Mouse (Mus musculus) erythroblast, adult 5-6 weeks (primary cell): Measurements from ENCODE around the gene Gpr27. TPM values are rescaled to one million over a fixed set of nuclear protein-coding genes. Genes with fewer than 3 reads are reported as not detected.

ENCODE experiments used
- ATAC-seq: replicated peaks from 2 replicates; pipeline ENCODE4 v1.8.0; 2016; ENCODE audit warnings: moderate number of reproducible peaks, mild to moderate bottlenecking, moderate TSS enrichment, inconsistent platforms; ENCODE audit not compliant: poor library complexity, low FRiP score, severe bottlenecking
- total RNA-seq, 2 experiments: library from RNA; stranded (forward) in 1 of 2; stranded (reverse) in 1 of 2; fragments of 150-400 nt in 1 of 2; fragments of 200-764, 138-1000 nt in 1 of 2; gene quantifications; 2 replicates each; pipeline versions ENCODE4 v1.2.3 to v1.2.4; 2015 to 2017; ENCODE audit warnings: low replicate concordance in 2 of 2

The Gpr27 gene
- total RNA-seq (2015; ENCODE audit: low replicate concordance) (3.6 TPM in 1 of 2 replicates, not detected in the other), total RNA-seq (2017; ENCODE audit: low replicate concordance) (0.98 TPM in 1 of 2 replicates, not detected in the other)

DNA sequence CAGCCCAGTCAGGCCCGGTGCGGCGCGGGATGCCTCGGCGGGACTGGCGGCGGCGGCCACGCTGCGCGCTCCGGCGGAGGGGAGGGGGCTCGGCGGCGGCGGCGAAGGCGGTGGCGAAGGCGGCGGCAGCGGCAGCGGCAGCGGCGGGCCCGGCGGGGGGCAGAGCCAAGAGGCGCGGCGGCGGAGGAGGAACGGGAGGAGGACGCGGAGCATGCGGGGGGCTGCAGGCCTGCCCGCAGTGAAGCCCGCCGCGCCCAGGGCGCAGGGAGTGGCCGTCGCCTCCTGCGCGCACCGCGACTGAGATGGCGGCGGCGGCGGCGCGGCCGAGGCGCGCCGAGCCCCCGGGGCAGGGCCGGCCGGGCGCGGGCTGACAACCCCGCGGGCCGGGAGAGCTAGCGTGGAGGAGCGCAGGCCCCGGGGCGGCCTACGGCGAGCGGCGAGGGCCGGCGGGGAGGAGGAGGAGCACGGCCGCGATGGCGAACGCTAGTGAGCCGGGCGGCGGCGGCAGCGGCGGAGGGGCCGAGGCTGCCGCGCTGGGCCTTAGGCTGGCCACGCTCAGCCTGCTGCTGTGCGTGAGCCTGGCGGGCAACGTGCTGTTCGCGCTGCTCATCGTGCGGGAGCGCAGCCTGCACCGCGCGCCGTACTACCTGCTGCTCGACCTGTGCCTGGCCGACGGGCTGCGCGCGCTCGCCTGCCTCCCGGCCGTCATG, at the start of gene Gpr27:
TSS of gene Gpr27 (plus strand) at position 474 of the 710 bp plus-strand sequence.
- ATAC-seq, result no peak

DNA sequence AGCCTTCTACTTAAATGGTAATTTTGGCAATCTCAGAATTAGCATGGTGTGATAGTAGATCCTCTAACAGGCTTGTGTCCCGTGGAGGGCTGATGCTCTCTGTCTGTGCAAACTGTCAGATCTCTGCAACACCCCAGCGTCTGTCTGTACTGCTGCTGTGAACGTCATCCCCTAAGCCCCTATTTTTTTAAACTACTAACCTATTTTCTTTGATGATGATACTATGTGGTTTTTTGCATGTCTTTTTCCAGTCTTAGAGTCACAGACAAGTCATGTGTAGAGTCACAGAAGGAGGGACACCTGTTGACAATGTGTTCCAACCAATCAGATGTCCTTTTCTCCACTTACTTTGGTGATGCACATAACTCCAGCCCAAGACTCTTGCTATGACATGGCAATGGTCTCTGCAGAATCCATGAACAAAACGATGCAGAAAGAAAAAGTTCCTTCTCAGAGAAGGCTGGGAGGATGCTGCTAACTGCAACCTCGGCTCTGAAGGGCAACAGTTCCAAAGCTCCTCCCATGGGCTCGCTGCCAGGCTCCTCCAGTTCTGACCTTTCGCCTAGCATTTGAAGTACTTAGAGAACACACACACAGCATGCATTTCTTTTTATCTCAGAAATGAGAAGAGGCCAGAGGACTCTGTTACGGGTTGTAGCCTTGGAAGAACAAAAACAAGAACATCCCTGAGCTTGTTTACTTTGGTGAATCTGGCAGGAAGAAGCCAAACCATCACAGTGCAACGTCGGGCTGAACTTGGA, 48.9 kb upstream of the Gpr27 start:
- no peak for ATAC-seq

DNA sequence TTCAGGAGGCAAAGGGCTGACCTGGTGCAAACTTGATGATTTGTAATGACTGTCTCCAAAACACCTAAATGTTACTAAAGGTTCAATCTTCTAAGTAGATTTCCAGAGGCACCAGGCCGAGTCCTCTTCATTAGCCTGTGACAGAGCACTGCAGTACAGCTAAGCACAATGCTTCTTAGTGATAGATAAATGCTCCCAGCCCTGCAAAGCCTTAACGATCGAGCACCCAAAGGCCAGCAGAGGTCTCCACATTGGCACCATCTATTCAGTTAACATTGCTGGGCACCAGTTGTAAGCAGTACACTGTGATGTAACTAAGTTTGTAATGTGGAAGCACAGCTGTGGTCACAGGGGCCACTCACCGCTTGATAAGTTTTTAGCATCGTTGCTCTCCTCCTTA, 48.1 kb upstream of the Gpr27 start:
- ATAC-seq, result no peak

DNA sequence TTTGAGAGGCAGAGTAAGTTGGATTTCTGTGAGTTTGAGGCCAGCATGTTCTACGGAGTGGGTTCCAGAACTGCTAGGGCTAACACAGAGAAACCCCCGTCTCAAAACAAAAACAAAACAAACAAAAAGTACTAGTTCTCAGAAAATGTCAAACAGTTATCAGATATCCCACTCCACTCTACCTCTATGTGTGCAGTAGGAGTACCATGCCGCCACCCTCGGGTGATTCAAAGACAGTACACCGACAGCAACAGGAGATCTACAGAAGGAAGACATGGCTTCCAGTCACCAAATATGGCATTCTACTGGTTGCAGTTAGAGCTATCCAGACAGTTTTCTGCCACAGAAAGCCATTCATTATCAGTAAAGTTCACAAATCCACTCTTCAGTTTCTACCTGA, 47.6 kb upstream of the Gpr27 start:
- no peak for ATAC-seq

DNA sequence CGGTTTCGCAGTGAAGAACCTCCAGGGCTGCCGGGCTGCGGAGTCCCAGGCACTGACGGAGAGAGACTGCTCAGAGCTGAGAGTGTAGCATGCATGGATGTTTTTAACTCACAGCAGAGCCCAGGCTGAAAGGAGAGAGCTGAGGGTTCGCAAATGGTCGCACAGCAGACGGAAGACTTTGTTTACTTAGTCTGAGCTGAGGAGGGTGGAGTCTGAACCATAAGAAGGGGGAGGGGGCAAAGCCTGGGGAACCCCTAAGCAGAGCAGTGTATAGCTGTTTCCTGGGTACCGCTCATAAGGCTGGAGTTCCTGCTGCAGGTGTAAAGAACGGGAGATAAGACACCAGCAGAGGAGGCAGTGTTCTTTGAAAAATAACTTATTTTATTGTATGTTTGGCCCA, 46.1 kb upstream of the Gpr27 start:
- ATAC-seq, result no peak

DNA sequence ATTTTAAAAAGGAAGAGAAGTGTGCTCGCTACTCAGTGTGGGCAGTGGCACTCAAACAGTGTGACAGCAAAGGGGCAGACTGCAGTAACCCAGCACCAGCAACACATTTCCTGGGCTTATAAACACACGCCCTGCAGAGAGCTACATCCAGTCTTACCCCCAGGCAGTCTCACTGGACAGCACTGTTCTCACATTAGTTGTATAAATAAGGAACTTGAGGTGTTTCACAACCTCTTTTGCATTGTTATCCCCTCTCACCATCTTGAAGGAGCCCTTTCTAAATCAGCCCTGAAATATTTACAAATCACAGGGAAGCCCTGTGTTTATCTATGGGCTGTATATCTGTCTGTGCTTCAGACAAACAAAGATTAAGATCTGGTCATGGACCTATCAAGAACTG, 43.2 kb upstream of the Gpr27 start:
- ATAC-seq, result no peak

DNA sequence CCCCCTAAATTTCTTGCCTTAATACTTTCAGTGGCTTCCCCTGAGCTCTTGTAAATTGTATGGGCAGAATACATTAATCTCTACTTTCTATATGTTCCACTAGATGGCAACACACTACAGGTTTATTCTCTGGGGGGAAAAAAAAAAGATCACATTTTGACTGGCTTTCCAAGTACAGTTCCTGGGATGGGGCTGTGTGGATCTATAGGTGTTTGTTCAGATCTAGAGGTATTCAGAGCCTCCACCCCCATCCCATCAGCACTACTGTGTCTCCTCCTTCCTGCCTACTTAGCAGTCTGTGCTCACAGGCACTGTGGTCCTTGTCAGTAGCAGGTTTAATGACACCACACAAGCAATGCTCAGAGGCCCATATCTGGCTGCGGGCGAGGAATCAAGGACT, 40.1 kb upstream of the Gpr27 start:
- ATAC-seq, result no peak

DNA sequence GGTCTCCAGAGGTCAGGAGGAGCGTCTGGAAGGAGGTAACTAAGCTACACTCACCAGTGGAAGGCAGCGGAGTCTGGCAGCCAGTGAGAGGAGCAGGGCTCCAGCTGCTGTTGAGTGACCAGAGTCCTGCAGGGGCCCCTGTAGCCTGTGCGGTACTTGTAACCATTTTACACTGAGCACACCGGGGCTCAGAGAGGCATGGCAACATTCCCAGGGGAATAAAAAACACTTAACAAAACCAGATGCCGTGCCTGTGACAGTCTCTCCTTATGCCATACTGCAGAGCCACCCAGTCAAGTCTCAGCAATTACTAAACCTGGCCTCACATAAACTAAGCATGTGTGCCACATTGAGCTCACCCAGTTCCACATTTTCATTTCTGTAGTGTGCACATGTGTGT, 38.1 kb upstream of the Gpr27 start:
- no peak for ATAC-seq

DNA sequence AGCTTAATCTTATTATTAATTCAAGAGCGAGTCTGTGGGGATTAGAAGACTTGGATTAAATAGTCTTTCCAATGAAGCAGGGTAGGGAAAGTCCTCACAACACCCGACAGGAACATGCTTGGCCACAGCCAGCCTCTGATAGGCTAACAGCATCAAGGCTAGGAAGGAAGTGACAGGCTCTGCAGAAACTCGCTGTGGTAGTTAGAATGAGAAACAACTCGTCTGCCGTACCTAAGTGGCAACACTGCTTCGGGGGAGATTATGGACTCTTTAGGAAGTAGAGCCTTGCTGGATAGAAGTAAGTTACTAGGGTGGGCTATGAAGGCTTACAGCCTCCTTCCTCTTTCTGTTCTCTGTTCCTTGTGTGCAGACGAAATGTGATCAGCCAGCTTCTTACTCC, 37.0 kb upstream of the Gpr27 start:
- ATAC-seq, result no peak

DNA sequence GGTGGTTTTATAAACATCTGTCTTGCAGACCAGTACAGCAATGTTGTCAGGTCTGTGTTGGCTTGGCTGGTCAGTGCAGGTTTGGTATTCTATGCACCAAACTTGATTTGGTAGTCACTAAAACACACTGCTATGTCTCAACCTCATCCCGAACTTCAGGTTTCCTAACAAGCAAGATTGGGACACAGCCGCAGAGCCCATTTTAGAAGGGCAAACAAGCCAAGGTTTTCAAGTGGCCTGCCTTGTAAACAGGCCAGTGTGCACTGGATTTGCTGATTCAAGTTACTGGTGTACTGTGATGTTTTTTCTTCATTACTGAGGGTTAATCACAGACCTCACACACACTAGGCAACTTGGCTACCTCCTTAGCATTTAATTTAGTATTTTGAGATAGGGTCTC, 36.4 kb upstream of the Gpr27 start:
- ATAC-seq, result no peak

DNA sequence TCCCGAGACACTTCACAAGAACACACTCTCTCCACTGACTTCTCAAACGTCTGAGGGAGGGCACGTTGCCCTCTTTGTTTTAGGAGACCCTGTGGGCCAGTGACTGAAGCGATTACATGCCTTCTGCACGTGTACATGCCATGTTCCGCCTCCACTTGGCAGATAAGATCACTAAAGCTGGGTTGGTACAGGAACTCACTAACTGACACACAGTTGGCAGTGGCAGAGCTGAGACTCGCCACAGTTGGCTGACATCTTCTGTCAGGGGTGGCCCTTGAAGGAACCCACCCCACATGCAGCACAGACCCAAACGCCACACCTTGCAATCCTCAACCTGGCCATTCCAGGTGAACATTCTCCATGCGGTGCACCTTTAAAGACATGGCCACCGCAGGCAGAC, 33.9 kb upstream of the Gpr27 start:
- no peak for ATAC-seq

DNA sequence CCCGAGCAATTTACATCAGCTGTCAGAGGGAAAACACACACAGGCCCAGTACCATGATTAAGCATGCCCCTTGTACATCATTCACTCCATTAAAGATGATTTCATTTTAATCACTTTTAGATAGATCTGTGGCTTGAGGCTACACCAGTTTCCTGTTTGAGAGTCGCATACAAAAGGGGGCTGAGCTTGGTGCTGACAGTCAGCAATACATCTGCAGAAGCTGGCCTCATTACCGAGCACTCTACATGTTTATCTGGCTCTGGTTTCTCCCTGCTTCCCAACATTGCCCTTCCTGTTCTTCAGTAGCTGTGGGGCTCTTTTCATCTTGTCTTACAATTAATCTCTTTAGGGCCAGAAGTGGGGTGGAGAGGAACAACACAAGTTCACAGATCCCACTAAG, 32.0 kb upstream of the Gpr27 start:
- ATAC-seq, result no peak

DNA sequence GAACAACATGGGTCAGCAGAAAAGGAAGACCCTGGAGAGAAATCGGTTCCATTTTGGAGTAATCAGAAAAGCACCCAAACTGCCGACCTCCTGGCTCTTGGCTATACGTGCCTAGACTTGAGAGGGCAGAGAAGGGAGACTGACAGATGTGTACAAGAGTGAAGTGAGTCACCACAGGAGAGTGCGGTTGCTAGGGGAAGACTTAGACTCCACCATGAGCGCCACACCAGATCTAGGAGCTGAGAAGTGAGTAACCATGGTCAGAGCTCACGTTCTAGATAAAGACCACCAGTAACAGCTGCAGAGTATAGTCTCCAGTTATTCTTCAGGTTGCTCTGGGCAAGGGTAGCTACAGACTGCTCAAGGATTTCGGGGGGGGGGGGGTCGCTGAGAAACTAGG, 29.2 kb upstream of the Gpr27 start:
- ATAC-seq, result no peak

DNA sequence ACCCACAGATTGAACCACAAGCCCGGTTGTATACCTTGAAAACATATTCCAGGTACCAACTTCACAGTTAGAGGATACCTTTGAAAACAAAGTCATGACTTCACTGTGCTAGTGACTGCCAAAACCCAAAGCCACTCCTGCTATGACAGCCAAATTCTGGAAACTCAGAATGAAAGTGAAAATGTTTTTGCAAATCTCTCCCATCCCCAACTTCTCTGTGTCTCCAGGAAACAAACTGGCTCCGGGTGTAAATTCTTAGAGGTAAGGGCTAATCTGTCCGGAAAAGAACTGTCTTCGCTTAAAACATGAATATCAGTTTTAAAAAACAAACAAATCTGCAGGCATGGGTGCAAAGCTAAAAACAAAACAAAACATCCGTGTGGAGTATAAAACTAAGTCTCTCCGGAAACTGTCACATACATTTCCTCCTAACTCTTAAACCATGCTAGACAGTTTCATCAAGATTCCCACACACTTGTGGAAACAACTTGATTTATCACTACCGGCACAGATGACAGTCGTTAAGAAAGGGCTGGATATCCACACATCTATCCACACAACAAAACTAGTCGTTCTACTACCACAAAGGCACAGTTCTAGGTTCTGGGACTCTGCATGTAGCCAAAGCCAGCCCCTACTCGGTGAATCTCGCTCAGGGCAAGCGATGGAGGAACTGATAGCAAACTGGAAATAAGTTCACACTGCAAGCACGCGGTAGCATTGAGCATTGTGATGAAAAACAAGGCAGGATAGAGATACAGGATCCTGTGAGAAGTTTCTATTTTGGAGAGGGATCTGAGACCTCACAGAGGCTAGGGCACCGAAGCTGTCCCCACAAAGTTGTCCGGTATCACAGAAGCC, 26.8 kb upstream of the Gpr27 start:
- ATAC-seq, result no peak

DNA sequence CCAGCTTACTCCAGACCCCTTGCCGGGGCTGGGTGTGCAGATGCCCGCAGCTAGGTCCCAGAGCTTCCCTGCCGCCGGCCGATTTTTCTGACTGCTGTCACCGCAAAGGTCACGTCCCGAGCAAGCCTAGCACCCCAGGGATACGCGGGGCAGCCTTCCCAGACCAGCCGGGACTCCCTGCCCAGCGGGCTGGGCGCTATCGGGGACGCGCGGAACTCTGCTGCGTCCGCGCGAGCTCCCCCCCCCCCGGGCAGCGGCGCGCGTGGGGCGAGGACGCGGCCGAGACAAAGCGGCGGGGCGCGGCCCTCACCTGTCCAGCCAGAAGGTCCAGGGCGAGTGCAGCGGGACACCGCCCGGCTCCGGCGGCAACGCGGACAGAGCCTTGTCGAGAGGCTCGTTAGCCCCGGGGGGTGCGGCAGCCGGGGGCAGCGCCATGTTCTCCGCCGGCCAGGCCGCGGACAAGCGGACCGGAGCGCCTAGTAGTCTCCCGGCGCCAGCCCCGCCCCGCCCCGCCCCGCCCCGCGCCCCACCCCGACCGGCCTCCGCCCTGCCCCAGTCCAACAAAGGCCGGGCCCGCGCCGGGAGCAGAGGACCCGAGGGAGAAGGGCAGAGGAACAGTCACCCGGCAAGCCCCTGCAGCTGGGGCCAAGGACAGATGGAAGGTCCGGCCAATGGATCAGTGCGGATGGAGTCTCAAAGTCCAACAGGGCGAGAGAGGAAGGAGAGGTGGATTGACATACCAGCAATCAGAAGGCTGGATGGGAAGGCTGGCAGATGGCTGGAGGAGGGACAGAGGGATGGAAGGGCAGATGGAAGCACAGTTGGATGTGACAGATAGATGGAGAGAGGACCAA, 25.9 kb upstream of the Gpr27 start, which contains the start of the genes Eif4e3 and Gm20696:
TSS of gene Eif4e3 (minus strand) at position 454 of the 854 bp plus-strand sequence.
TSS of gene Gm20696 (minus strand) at position 480 of the 854 bp plus-strand sequence.
- ATAC-seq, result no peak

DNA sequence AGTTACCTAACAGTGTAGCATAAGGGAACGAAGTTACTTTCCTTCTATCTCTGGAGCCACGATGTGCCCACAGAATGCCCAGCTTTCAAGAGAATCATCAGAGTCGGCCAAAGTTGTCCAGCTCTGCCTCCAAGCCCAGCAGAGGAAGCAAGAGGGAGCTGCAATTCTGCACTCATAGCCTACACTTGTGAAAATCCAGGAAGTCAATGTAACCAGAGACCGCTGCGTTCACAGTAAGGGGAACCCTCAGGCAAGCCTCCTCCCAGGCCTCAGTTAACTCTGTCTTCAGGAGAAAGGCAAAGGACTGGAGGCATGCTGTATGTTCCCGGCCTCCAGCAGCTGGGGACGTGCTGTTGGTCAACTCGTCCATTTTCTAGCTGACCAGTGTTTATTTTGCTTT, 25.2 kb upstream of the Gpr27 start:
- no peak for ATAC-seq

DNA sequence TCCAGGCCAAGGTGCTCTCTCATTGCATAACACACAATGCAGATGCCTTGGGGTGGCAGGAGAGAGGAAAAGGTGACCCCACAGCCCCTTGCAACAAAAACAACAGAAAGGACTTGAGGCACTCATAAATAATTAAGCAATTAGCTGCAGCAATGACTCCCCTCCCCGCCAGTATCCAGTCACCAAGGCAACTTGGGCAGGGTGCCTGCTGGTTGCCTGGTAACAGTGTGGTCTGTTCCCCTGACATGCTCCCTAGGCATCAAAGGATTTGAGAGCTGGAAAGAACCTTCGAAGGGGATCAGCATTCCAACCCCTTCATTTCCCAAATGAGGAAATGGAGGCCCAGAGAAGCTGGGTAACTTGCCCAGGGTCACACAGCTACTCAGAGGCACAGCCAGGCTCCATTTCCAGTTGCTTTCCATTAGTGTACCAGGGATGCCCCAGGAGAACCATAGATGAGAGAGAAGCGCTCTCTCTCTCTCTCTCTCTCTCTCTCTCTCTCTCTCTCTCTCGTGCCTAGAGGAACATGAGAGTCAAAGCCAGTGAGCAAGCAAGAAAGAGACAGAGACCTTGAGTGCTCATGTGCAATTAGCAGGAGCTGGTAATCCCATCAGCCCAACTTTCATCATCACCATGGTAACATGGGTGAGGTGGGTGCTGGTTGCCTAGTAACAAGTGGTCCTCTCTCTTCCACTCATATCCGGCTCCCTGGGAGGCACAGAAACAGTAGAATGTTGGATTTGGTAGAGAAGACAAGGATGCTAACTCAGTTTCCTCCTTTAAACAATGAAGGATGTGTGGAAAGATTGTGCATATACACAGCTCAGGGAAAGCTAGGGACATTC, 22.8 kb upstream of the Gpr27 start:
- no peak for ATAC-seq

DNA sequence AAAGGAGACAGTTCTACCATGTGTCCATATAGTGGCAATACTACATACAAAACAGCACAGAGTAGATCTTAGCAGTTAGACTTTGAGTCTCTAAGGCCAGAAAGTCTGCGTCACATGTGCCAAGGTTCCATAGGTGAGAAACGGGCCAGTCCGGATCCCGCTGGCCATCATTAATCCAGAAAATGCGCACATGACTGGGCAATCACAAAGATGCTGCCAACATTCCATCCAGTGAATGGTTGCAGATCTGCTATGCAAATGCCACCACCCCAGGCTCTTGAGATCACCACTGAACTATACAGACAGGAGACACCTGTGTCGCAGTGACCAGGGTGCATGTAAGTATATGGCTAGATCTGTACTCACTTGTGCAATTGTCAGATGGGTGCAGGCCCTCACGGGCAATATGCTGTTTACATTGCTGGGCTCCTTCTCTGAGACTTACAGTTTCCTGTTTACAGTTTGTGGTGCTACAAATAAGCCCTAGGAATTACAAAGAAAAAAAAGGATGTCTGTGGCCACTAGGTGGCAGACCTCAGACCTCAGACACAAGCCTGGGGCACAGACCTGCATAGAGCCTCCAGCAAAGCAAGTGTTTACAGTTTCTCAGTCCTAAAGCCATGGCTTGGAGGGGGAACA, 21.9 kb upstream of the Gpr27 start:
- 0 out of 2 replicates have a peak, but pooled peaks have one; percentile 55 for ATAC-seq
